Mouse (Mus musculus): ENCODE data around the gene Ryk. TPM values are rescaled to one million over a fixed set of nuclear protein-coding genes. Genes with fewer than 3 reads are reported as not detected.

The Ryk gene
- total and polyA plus RNA-seq, 2 experiments from 2014 or later = 9.3 to 47.7 TPM

DNA sequence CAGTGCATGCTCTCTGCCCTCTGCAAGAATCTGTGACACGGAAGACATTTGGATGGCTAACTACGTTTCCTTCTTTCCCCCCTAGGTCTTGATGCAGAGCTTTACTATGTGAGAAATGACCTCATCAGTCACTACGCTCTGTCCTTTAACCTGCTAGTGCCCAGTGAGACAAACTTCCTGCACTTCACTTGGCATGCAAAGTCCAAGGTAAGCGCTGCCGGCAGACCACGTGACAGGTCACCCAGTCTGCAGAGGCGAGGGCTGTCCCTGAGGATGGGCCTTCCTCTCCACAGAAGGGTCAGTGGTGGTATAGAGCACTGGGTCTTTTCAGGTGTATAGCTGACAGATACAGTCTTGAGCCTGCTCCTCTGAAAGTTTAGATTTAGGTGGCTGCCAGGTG lies 27.1 kb downstream of the Ryk start:
- H3K9me3 ChIP-seq (ENCODE audit: low read length) = no peaks in the 10 kb centered on the region
- H3K27me3 ChIP-seq (ENCODE audit: insufficient read depth, low read length) = no peaks in the 10 kb centered on the region
- 80% methylated on average over 7 of the region's 7 CpGs for WGBS
- no peak overlapping the region for H3K4me3 ChIP-seq (ENCODE audit: low read length)
- H3K4me2 ChIP-seq (ENCODE audit: low read depth, low read length) = no peak overlapping the region
- H3K4me1 ChIP-seq (ENCODE audit: insufficient read depth, low read length) = peaks cover 13% of the 10 kb centered on the region
- ATAC-seq (no peak), DNase-seq (ENCODE audit: low spot score) (no peak)
- no peak for TF ChIP-seq CTCF (IDR thresholded peaks at IDR 0.05; ENCODE audit: low read depth)
- no peaks in the 10 kb centered on the region for H3K36me3 ChIP-seq (ENCODE audit: insufficient read depth, low read length)
- H3K9ac ChIP-seq (replicated peaks; ENCODE audit: low read length) = no peak overlapping the region
- H3K27ac ChIP-seq = no peak overlapping the region

DNA sequence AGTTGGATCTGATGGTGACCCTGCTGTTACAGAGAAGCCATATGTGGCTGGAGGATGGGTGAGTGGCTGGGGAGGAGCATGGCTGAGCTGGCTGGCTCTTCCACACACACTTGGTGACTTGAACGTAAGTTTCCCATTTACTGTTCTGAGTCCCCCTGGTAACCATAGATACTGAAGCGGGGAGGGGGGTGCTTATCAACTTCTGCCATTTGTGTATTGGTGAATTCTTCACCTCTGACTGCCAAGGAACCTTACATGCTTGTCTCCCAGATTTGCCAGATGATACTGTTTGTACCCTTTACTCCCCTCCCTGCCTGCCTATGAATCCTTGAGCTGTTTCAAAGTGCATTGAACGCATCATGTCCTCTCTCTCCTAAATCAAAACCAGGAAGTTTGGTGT lies 27.5 kb downstream of the Ryk start:
- no peak for DNase-seq (ENCODE audit: low spot score)
- no peak for TF ChIP-seq CTCF (IDR thresholded peaks at IDR 0.05; ENCODE audit: low read depth)
- H3K4me3 ChIP-seq (ENCODE audit: low read length) = no peak overlapping the region
- H3K36me3 ChIP-seq (ENCODE audit: insufficient read depth, low read length) = no peaks in the 10 kb centered on the region
- H3K27ac ChIP-seq = no peak overlapping the region
- peaks cover 13% of the 10 kb centered on the region for H3K4me1 ChIP-seq (ENCODE audit: insufficient read depth, low read length)
- ATAC-seq = no peak
- no peak overlapping the region for H3K4me2 ChIP-seq (ENCODE audit: low read depth, low read length)
- 69% methylated on average over 3 of the region's 3 CpGs for WGBS
- H3K9me3 ChIP-seq (ENCODE audit: low read length) = no peaks in the 10 kb centered on the region
- H3K27me3 ChIP-seq (ENCODE audit: insufficient read depth, low read length) = no peaks in the 10 kb centered on the region
- H3K9ac ChIP-seq (replicated peaks; ENCODE audit: low read length) = no peak overlapping the region

DNA sequence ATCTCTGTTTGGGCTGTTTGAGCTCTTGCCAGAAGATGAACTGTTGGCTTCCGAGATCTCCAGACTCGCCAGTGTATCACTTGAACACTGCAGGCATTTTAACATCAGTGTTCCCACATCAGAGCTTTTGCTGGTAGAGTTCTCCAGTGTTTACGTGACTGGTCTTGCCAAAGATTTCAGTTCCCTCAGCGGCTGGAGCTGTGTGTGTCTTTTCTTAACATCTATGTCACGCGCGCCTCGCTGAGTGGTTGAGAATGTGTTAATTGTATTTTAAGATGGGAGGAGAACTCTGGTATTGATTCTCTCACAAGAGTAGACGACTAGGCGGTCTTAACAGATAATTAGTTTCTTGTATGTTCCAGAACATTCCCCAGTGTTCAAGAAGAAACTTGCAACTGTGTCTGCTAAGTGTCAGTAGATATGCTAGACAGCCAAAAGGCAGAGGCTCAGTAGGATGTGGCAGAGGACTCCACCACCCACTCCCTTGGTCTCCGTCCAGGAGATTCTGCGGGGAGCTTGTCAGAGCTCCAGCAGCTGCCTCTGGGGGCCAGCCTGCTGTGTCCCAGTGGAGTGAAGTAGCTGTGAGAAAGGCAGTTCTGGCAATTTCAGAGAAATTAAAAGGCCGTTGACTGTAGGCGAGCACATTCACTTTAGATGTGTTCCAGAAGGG lies 29.3 kb downstream of the Ryk start:
- Histone ChIP-seq H3K36me3 (ENCODE audit: insufficient read depth, low read length) (peaks cover 7% of the 10 kb centered on the region; the same call in 1 of the 2 replicates), H3K4me3 (ENCODE audit: low read length) (no peak overlapping the region), H3K4me1 (ENCODE audit: insufficient read depth, low read length) (peaks cover 13% of the 10 kb centered on the region), H3K9me3 (ENCODE audit: low read length) (no peaks in the 10 kb centered on the region), H3K27ac (peak overlapping the region; percentile 51; the same call in 1 of the 2 replicates), H3K27me3 (ENCODE audit: insufficient read depth, low read length) (no peaks in the 10 kb centered on the region), H3K4me2 (ENCODE audit: low read depth, low read length) (0 out of 2 replicates have a peak overlapping the region, but pooled peaks have one; percentile 10), H3K9ac (replicated peaks; ENCODE audit: low read length) (no peak overlapping the region)
- TF ChIP-seq CTCF (IDR thresholded peaks at IDR 0.05; ENCODE audit: low read depth) = no peak
- ATAC-seq (0 out of 2 replicates have a peak, but pooled peaks have one; percentile 33), DNase-seq (ENCODE audit: low spot score) (peak; percentile 61)
- 28% methylated on average over 14 of the region's 14 CpGs for WGBS

DNA sequence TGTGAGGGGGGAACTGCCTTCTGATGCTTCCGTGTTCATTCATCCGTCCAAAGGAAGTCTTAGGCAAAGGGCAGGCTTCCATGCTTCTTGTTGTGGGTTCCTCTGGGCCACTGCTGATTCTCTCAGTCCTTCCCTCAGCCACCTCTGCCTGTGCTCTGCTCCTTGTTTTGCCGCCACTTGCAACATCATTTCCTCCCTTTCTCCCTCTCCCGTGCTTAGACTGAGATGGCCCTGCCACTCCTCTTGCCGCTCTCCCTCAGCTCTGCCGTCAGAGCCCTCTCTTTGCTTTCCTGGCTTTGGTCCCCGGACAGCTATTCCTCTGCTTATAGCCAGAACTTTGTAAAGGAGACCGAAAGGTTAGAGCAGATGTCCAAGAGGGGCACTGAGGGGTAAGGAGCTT lies 30.2 kb downstream of the Ryk start:
- Histone ChIP-seq H3K4me1 (ENCODE audit: insufficient read depth, low read length) (peaks cover 13% of the 10 kb centered on the region), H3K27ac (no peak overlapping the region), H3K36me3 (ENCODE audit: insufficient read depth, low read length) (peaks cover 7% of the 10 kb centered on the region; the same call in 1 of the 2 replicates), H3K9ac (replicated peaks; ENCODE audit: low read length) (no peak overlapping the region), H3K4me2 (ENCODE audit: low read depth, low read length) (no peak overlapping the region), H3K27me3 (ENCODE audit: insufficient read depth, low read length) (no peaks in the 10 kb centered on the region), H3K9me3 (ENCODE audit: low read length) (no peaks in the 10 kb centered on the region), H3K4me3 (ENCODE audit: low read length) (no peak overlapping the region)
- ATAC-seq (no peak), DNase-seq (ENCODE audit: low spot score) (no peak)
- no peak for TF ChIP-seq CTCF (IDR thresholded peaks at IDR 0.05; ENCODE audit: low read depth)
- WGBS = 50% methylated on average over 8 of the region's 8 CpGs

DNA sequence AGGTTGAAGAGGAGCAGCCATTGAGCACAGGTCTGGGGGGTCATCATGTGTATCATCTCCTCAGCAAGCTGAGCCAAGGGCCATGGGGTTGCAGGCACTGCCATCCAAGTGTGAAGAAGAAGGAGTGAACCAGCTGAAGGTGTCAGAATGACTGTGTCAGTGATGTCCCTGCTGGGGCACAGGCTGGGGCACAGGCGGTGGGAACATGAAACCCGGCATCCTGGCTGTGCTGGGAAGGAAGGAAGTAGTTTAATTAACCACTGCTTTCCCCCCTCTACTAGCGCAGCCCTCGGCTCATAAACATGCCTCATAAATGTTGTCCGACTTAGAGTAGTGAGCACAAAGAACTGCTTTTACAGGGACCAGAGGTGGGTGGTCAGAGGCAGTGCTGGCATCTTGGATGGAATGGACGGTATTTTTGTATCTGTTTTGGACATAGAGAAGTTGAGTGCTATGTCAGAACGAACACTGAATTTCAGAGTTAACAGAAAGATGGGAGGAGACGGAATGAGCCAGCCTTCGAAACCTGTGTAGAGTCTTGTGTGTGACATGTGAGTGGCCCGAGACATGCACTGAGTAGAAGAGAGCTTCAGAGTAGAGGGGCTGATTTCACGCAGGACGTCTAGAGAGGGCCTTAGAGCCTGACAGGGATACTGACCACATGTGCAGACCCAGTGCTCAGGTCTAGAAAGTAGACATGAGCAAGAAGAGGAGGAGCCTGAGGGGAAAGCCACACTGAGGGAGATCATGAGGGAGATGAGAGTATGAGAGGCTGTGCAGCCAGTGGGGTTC lies 31.4 kb downstream of the Ryk start:
- Histone ChIP-seq H3K9me3 (ENCODE audit: low read length) (no peaks in the 10 kb centered on the region), H3K4me2 (ENCODE audit: low read depth, low read length) (no peak overlapping the region), H3K9ac (replicated peaks; ENCODE audit: low read length) (no peak overlapping the region), H3K27me3 (ENCODE audit: insufficient read depth, low read length) (no peaks in the 10 kb centered on the region), H3K4me3 (ENCODE audit: low read length) (no peak overlapping the region), H3K4me1 (ENCODE audit: insufficient read depth, low read length) (peaks cover 13% of the 10 kb centered on the region), H3K36me3 (ENCODE audit: insufficient read depth, low read length) (peaks cover 12% of the 10 kb centered on the region; the same call in 1 of the 2 replicates), H3K27ac (no peak overlapping the region)
- no peak for TF ChIP-seq CTCF (IDR thresholded peaks at IDR 0.05; ENCODE audit: low read depth)
- ATAC-seq (no peak), DNase-seq (ENCODE audit: low spot score) (no peak)
- WGBS = 77% methylated on average over 12 of the region's 12 CpGs

DNA sequence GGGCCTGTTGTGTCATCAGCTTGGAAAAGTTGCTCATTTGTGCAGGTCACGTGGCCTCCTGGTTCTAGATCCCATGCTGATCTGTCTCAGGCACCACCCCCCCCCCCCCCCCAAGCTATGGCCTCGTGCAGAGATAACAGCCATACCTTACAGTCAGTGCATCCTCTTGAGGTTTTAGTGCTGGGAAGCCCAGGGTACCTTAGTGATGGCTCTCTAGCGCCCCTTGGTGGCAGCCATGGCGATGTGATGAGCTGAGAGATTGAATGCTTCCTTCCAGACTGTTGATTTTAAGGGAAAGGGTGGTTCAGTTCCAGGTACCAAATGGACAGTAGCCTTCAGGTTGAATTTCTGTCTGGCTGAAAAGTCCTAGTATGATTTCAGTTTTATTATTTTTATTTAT lies 32.2 kb downstream of the Ryk start:
- ATAC-seq (peak; percentile 73), DNase-seq (ENCODE audit: low spot score) (peak; percentile 88)
- 4% methylated on average over 4 of the region's 4 CpGs for WGBS
- H3K9ac ChIP-seq (replicated peaks; ENCODE audit: low read length) = no peak overlapping the region
- no peaks in the 10 kb centered on the region for H3K9me3 ChIP-seq (ENCODE audit: low read length)
- peaks cover 13% of the 10 kb centered on the region for H3K4me1 ChIP-seq (ENCODE audit: insufficient read depth, low read length)
- H3K27ac ChIP-seq = no peak overlapping the region
- no peaks in the 10 kb centered on the region for H3K27me3 ChIP-seq (ENCODE audit: insufficient read depth, low read length)
- TF ChIP-seq CTCF (IDR thresholded peaks at IDR 0.05; ENCODE audit: low read depth) = peak; percentile 91
- H3K4me3 ChIP-seq (ENCODE audit: low read length) = no peak overlapping the region
- H3K36me3 ChIP-seq (ENCODE audit: insufficient read depth, low read length) = peaks cover 16% of the 10 kb centered on the region; the same call in 1 of the 2 replicates
- no peak overlapping the region for H3K4me2 ChIP-seq (ENCODE audit: low read depth, low read length)

Data from hindbrain, postnatal 0 days (tissue).